Mouse (Mus musculus): ENCODE measurements around the gene Kcnab3. TPM values are rescaled to one million over a fixed set of nuclear protein-coding genes. Genes with fewer than 3 reads are reported as not detected.

The Kcnab3 gene
- polyA plus RNA-seq, 1 experiment from 2014 or later = 3.2 TPM

GRCm38 (mm10) chr11:69371601-69372000 is 45.5 kb downstream of the Kcnab3 start:
- ATAC-seq (ENCODE audit: low FRiP score, low TSS enrichment) = no peak
- H3K4me3 ChIP-seq (ENCODE audit: low read length) = peak overlapping the region; percentile 15; the same call in 1 of the 2 replicates
- H3K9me3 ChIP-seq (ENCODE audit: control insufficient read depth, low read length) = no peaks in the 10 kb centered on the region
- peaks cover 23% of the 10 kb centered on the region for H3K4me1 ChIP-seq (ENCODE audit: control insufficient read depth, insufficient read depth, low read length)
- 35% methylated on average over 12 of the region's 12 CpGs for WGBS
- peak overlapping the region; percentile 34; the same call in 1 of the 2 replicates for H3K9ac ChIP-seq (ENCODE audit: low read depth, low read length)
- H3K4me2 ChIP-seq (replicated peaks; ENCODE audit: low read depth, low read length) = peak overlapping the region; percentile 40
- H3K36me3 ChIP-seq (ENCODE audit: control insufficient read depth, insufficient read depth, low read length) = peaks cover 28% of the 10 kb centered on the region
- peak overlapping the region; percentile 82; the same call in 1 of the 2 replicates for H3K27ac ChIP-seq (ENCODE audit: low read depth, low read length)
- H3K27me3 ChIP-seq (ENCODE audit: control insufficient read depth, insufficient read depth, low read length) = no peaks in the 10 kb centered on the region

- H3K36me3 ChIP-seq (ENCODE audit: control insufficient read depth, insufficient read depth, low read length) = peaks cover 32% of the 10 kb centered on the region
- peak overlapping the region; percentile 40 for H3K4me2 ChIP-seq (replicated peaks; ENCODE audit: low read depth, low read length)
- 22% methylated on average over 12 of the region's 12 CpGs for WGBS
- H3K4me3 ChIP-seq (ENCODE audit: low read length) = peak overlapping the region; percentile 15; the same call in 1 of the 2 replicates
- H3K4me1 ChIP-seq (ENCODE audit: control insufficient read depth, insufficient read depth, low read length) = peaks cover 23% of the 10 kb centered on the region
- peak overlapping the region; percentile 82; the same call in 1 of the 2 replicates for H3K27ac ChIP-seq (ENCODE audit: low read depth, low read length)
- no peaks in the 10 kb centered on the region for H3K9me3 ChIP-seq (ENCODE audit: control insufficient read depth, low read length)
- H3K27me3 ChIP-seq (ENCODE audit: control insufficient read depth, insufficient read depth, low read length) = no peaks in the 10 kb centered on the region
- H3K9ac ChIP-seq (ENCODE audit: low read depth, low read length) = peak overlapping the region; percentile 34
- ATAC-seq (ENCODE audit: low FRiP score, low TSS enrichment) = no peak
These were observed 46.2 kb downstream of the Kcnab3 start for GRCm38 (mm10) chr11:69372056-69372779.

GRCm38 (mm10) chr11:69372780-69373170 is 46.7 kb downstream of the Kcnab3 start:
- WGBS = 65% methylated on average over 3 of the region's 3 CpGs

GRCm38 (mm10) chr11:69373223-69373965 is 47.3 kb downstream of the Kcnab3 start:
- no peak for ATAC-seq (ENCODE audit: low FRiP score, low TSS enrichment)

More at GRCm38 (mm10) chr11:69372780-69373170, 46.7 kb downstream of the Kcnab3 start:
- no peak for ATAC-seq (ENCODE audit: low FRiP score, low TSS enrichment)
- H3K9me3 ChIP-seq (ENCODE audit: control insufficient read depth, low read length) = no peaks in the 10 kb centered on the region
- peak overlapping the region; percentile 40; the same call in 1 of the 2 replicates for H3K4me2 ChIP-seq (replicated peaks; ENCODE audit: low read depth, low read length)
- H3K27ac ChIP-seq (ENCODE audit: low read depth, low read length) = peak overlapping the region; percentile 82; the same call in 1 of the 2 replicates
- no peak overlapping the region for H3K4me3 ChIP-seq (ENCODE audit: low read length)
- peaks cover 21% of the 10 kb centered on the region for H3K4me1 ChIP-seq (ENCODE audit: control insufficient read depth, insufficient read depth, low read length)
- no peak overlapping the region for H3K9ac ChIP-seq (ENCODE audit: low read depth, low read length)
- no peaks in the 10 kb centered on the region for H3K27me3 ChIP-seq (ENCODE audit: control insufficient read depth, insufficient read depth, low read length)
- H3K36me3 ChIP-seq (ENCODE audit: control insufficient read depth, insufficient read depth, low read length) = peaks cover 37% of the 10 kb centered on the region

GRCm38 (mm10) chr11:69375646-69376045 is 49.6 kb downstream of the Kcnab3 start:
- Histone ChIP-seq H3K27me3 (ENCODE audit: control insufficient read depth, insufficient read depth, low read length) (no peaks in the 10 kb centered on the region), H3K36me3 (ENCODE audit: control insufficient read depth, insufficient read depth, low read length) (peaks cover 46% of the 10 kb centered on the region), H3K4me3 (ENCODE audit: low read length) (no peak overlapping the region), H3K9me3 (ENCODE audit: control insufficient read depth, low read length) (no peaks in the 10 kb centered on the region), H3K4me1 (ENCODE audit: control insufficient read depth, insufficient read depth, low read length) (peaks cover 18% of the 10 kb centered on the region), H3K4me2 (replicated peaks; ENCODE audit: low read depth, low read length) (no peak overlapping the region), H3K27ac (ENCODE audit: low read depth, low read length) (no peak overlapping the region), H3K9ac (ENCODE audit: low read depth, low read length) (no peak overlapping the region)
- 91% methylated on average over 4 of the region's 4 CpGs for WGBS
- no peak for ATAC-seq (ENCODE audit: low FRiP score, low TSS enrichment)

More at GRCm38 (mm10) chr11:69373223-69373965, 47.3 kb downstream of the Kcnab3 start:
- peaks cover 40% of the 10 kb centered on the region for H3K36me3 ChIP-seq (ENCODE audit: control insufficient read depth, insufficient read depth, low read length)
- H3K9me3 ChIP-seq (ENCODE audit: control insufficient read depth, low read length) = no peaks in the 10 kb centered on the region
- WGBS = 94% methylated on average over 16 of the region's 16 CpGs
- H3K4me2 ChIP-seq (replicated peaks; ENCODE audit: low read depth, low read length) = no peak overlapping the region
- no peak overlapping the region for H3K4me3 ChIP-seq (ENCODE audit: low read length)
- H3K4me1 ChIP-seq (ENCODE audit: control insufficient read depth, insufficient read depth, low read length) = peaks cover 18% of the 10 kb centered on the region
- no peak overlapping the region for H3K27ac ChIP-seq (ENCODE audit: low read depth, low read length)
- H3K27me3 ChIP-seq (ENCODE audit: control insufficient read depth, insufficient read depth, low read length) = no peaks in the 10 kb centered on the region
- no peak overlapping the region for H3K9ac ChIP-seq (ENCODE audit: low read depth, low read length)

- H3K36me3 ChIP-seq (ENCODE audit: control insufficient read depth, insufficient read depth, low read length) = peaks cover 46% of the 10 kb centered on the region
- H3K4me1 ChIP-seq (ENCODE audit: control insufficient read depth, insufficient read depth, low read length) = no peaks in the 10 kb centered on the region
- H3K9ac ChIP-seq (ENCODE audit: low read depth, low read length) = no peak overlapping the region
- H3K9me3 ChIP-seq (ENCODE audit: control insufficient read depth, low read length) = no peaks in the 10 kb centered on the region
- no peak overlapping the region for H3K4me3 ChIP-seq (ENCODE audit: low read length)
- ATAC-seq (ENCODE audit: low FRiP score, low TSS enrichment) = no peak
- no peak overlapping the region for H3K27ac ChIP-seq (ENCODE audit: low read depth, low read length)
- H3K27me3 ChIP-seq (ENCODE audit: control insufficient read depth, insufficient read depth, low read length) = no peaks in the 10 kb centered on the region
- H3K4me2 ChIP-seq (replicated peaks; ENCODE audit: low read depth, low read length) = no peak overlapping the region
- WGBS = 93% methylated on average over 3 of the region's 3 CpGs
These were observed 51.7 kb downstream of the Kcnab3 start for GRCm38 (mm10) chr11:69377766-69378165.

GRCm38 (mm10) chr11:69379600-69379999 is 53.5 kb downstream of the Kcnab3 start:
- no peak overlapping the region for H3K4me2 ChIP-seq (replicated peaks; ENCODE audit: low read depth, low read length)
- WGBS = 82% methylated on average over 3 of the region's 3 CpGs
- H3K27me3 ChIP-seq (ENCODE audit: control insufficient read depth, insufficient read depth, low read length) = no peaks in the 10 kb centered on the region
- no peak for ATAC-seq (ENCODE audit: low FRiP score, low TSS enrichment)
- no peaks in the 10 kb centered on the region for H3K9me3 ChIP-seq (ENCODE audit: control insufficient read depth, low read length)
- no peaks in the 10 kb centered on the region for H3K4me1 ChIP-seq (ENCODE audit: control insufficient read depth, insufficient read depth, low read length)
- no peak overlapping the region for H3K9ac ChIP-seq (ENCODE audit: low read depth, low read length)
- peaks cover 33% of the 10 kb centered on the region for H3K36me3 ChIP-seq (ENCODE audit: control insufficient read depth, insufficient read depth, low read length)
- H3K27ac ChIP-seq (ENCODE audit: low read depth, low read length) = no peak overlapping the region
- no peak overlapping the region for H3K4me3 ChIP-seq (ENCODE audit: low read length)

GRCm38 (mm10) chr11:69381356-69381755 is 55.3 kb downstream of the Kcnab3 start:
- H3K27me3 ChIP-seq (ENCODE audit: control insufficient read depth, insufficient read depth, low read length) = no peaks in the 10 kb centered on the region
- no peak overlapping the region for H3K4me2 ChIP-seq (replicated peaks; ENCODE audit: low read depth, low read length)
- H3K4me3 ChIP-seq (ENCODE audit: low read length) = no peak overlapping the region
- H3K9me3 ChIP-seq (ENCODE audit: control insufficient read depth, low read length) = no peaks in the 10 kb centered on the region
- H3K27ac ChIP-seq (ENCODE audit: low read depth, low read length) = no peak overlapping the region
- ATAC-seq (ENCODE audit: low FRiP score, low TSS enrichment) = no peak
- H3K36me3 ChIP-seq (ENCODE audit: control insufficient read depth, insufficient read depth, low read length) = peaks cover 24% of the 10 kb centered on the region; the same call in 1 of the 2 replicates
- WGBS = 84% methylated on average over 6 of the region's 6 CpGs
- no peak overlapping the region for H3K9ac ChIP-seq (ENCODE audit: low read depth, low read length)
- H3K4me1 ChIP-seq (ENCODE audit: control insufficient read depth, insufficient read depth, low read length) = no peaks in the 10 kb centered on the region

Measured in kidney, embryonic 14.5 days (tissue).